Mouse (Mus musculus): ENCODE measurements around the gene Glo1. TPM values are rescaled to one million over a fixed set of nuclear protein-coding genes. Genes with fewer than 3 reads are reported as not detected.

Gene Glo1
- polyA plus RNA-seq, 1 experiment from 2014 or later: 241 TPM

- H3K27me3 ChIP-seq: no peaks in the 10 kb centered on the region
- H3K4me1 ChIP-seq: peaks cover 8% of the 10 kb centered on the region
- H3K9me3 ChIP-seq: no peaks in the 10 kb centered on the region
- no peaks in the 10 kb centered on the region for H3K36me3 ChIP-seq (replicated peaks)
- H3K27ac ChIP-seq: no peak overlapping the region
- no peak for ATAC-seq (ENCODE audit: low FRiP score)
- 92% methylated on average over 4 of the region's 4 CpGs for WGBS
- H3K9ac ChIP-seq: no peak overlapping the region
- H3K4me2 ChIP-seq: no peak overlapping the region
- no peak overlapping the region for H3K4me3 ChIP-seq (replicated peaks)
Observed at GRCm38 (mm10) chr17:30553027-30553937, 73.4 kb downstream of the Glo1 start.

- Histone ChIP-seq H3K4me2 (no peak overlapping the region), H3K4me1 (peaks cover 13% of the 10 kb centered on the region), H3K36me3 (replicated peaks) (no peaks in the 10 kb centered on the region), H3K27me3 (no peaks in the 10 kb centered on the region), H3K27ac (no peak overlapping the region), H3K9me3 (no peaks in the 10 kb centered on the region), H3K9ac (no peak overlapping the region), H3K4me3 (replicated peaks) (no peak overlapping the region)
- 26% methylated on average over 1 of the region's 1 CpGs for WGBS
- ATAC-seq (ENCODE audit: low FRiP score): no peak
Observed at GRCm38 (mm10) chr17:30550774-30551107, 75.9 kb downstream of the Glo1 start.

- Histone ChIP-seq H3K36me3 (replicated peaks) (no peaks in the 10 kb centered on the region), H3K9ac (no peak overlapping the region), H3K4me1 (peaks cover 13% of the 10 kb centered on the region), H3K4me2 (no peak overlapping the region), H3K27ac (no peak overlapping the region), H3K4me3 (replicated peaks) (no peak overlapping the region), H3K27me3 (no peaks in the 10 kb centered on the region), H3K9me3 (no peaks in the 10 kb centered on the region)
- 46% methylated on average over 9 of the region's 9 CpGs for WGBS
- no peak for ATAC-seq (ENCODE audit: low FRiP score)
Observed at GRCm38 (mm10) chr17:30549899-30550773, 76.5 kb downstream of the Glo1 start.

GRCm38 (mm10) chr17:30539098-30539497 is 87.6 kb downstream of the Glo1 start:
- H3K36me3 ChIP-seq (replicated peaks): no peaks in the 10 kb centered on the region
- H3K9ac ChIP-seq: no peak overlapping the region
- no peak overlapping the region for H3K4me2 ChIP-seq
- H3K4me1 ChIP-seq: peaks cover 2% of the 10 kb centered on the region; the same call in 1 of the 2 replicates
- 72% methylated on average over 8 of the region's 8 CpGs for WGBS
- no peak overlapping the region for H3K27ac ChIP-seq
- no peaks in the 10 kb centered on the region for H3K9me3 ChIP-seq
- ATAC-seq (ENCODE audit: low FRiP score): no peak
- no peaks in the 10 kb centered on the region for H3K27me3 ChIP-seq
- no peak overlapping the region for H3K4me3 ChIP-seq (replicated peaks)

- H3K27me3 ChIP-seq: no peaks in the 10 kb centered on the region
- no peak overlapping the region for H3K27ac ChIP-seq
- WGBS: 70% methylated on average over 5 of the region's 5 CpGs
- H3K4me1 ChIP-seq: peaks cover 2% of the 10 kb centered on the region; the same call in 1 of the 2 replicates
- H3K4me3 ChIP-seq (replicated peaks): no peak overlapping the region
- H3K4me2 ChIP-seq: no peak overlapping the region
- H3K9me3 ChIP-seq: no peaks in the 10 kb centered on the region
- no peak overlapping the region for H3K9ac ChIP-seq
- H3K36me3 ChIP-seq (replicated peaks): no peaks in the 10 kb centered on the region
- ATAC-seq (ENCODE audit: low FRiP score): no peak
Observed at GRCm38 (mm10) chr17:30536651-30537050, 90.0 kb downstream of the Glo1 start.

Other genes starting within 250 kb of the Glo1 start
- 79.8 and 85.9 TPM in 2 replicates for gene Btbd9, start 50.4 kb downstream of the Glo1 start, polyA plus RNA-seq (2016; fragmentation: Nextera tagmentation; extraction: Ambion mirVana)
- gene Dnah8, start 2.5 kb downstream of the Glo1 start, polyA plus RNA-seq (2016; fragmentation: Nextera tagmentation; extraction: Ambion mirVana): 0.98 and 1.4 TPM in 2 replicates

Measured in forebrain, embryonic 12.5 days (tissue).